Mouse (Mus musculus) lung, postnatal 0 days (tissue): ENCODE measurements at regions not wholly inside any gene's neighbourhood (a gene's known extent, or its start where the extent isn't known, plus 50 kb on each side); places are given as distances from the start of the nearest gene placed in this dataset.
A peak's percentile ranks its signal among the peaks of the same experiment; 100 is the strongest.

Experiments
- CTCF ChIP-seq: IDR thresholded peaks from 2 replicates; pipeline ENCODE4 v1.5.1; 2016; ENCODE audit warnings: antibody characterized with exemption, mild to moderate bottlenecking
- EP300 ChIP-seq: IDR thresholded peaks from 2 replicates; pipeline ENCODE4 v1.6.1; 2016; ENCODE audit warnings: antibody characterized with exemption, mild to moderate bottlenecking, control low read depth

DNA sequence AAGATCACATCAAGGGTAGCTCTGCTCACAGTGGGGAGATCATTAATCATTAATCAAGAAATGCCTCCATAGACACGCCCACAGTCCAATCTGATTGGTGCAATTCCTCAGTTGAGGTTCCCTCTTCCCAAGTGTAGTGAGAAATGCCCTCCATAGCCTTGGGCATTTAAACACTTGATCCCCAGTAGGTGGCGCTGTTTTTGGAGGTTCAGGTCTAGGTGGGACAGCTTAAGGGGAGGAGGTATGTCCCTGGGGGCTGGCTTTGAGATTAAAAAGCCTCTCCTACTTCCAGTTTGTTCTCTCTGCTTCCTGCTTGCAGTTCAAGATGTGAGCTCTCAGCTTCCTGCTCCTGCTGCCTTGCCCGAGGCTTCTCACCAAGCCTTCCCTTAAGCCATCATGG is 200.5 kb upstream of the Map3k1 start:
- TF ChIP-seq CTCF (peak; percentile 41), EP300 (no peak)
